Mouse (Mus musculus) spleen, postnatal 10 days (tissue): ENCODE data around the gene Casp14.
A peak's percentile ranks its signal among the peaks of the same experiment; 100 is the strongest.

ENCODE experiments used
- DNase-seq, 2 experiments: peaks; one replicate each; pipeline ENCODE4 v3.0.0; 2021 to 2022; ENCODE audit warnings: low spot score in 2 of 2

The Casp14 gene

DNA sequence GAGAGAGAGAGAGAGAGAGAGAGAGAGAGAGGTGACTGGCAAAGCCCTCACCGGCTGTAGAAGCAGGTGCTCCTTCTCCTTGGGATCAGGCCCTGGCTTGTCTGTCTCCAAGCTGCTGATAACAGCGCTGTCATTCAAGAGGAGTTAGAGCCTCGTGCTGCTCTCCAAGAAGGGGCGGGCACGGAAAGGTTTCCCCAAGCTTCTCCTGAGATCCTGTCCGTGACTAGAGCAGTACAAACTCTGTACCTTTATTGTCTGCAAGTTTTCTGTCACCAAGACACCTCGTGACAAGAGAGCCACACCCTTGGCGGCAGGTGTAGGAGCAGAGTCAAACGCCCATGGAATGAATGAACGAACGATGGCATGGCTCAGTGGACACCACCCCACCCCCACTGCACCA is at the start of gene Casp14:
Gene Casp14, minus strand, starts transcription at position 239 of the 400 bp plus-strand sequence.
- DNase-seq, result no peak

- no peak for DNase-seq
Measured at GRCm38 (mm10) chr10:78765570-78765969, 47.5 kb upstream of the Casp14 start.

- DNase-seq, result peak; percentile 18 to 53
Measured at GRCm38 (mm10) chr10:78756021-78756420, 37.9 kb upstream of the Casp14 start.

GRCm38 (mm10) chr10:78752452-78753191 is 34.5 kb upstream of the Casp14 start, which contains the start of gene Ccdc105:
TSS of gene Ccdc105 (minus strand) at chr10:78753065.
- no peak for DNase-seq

- DNase-seq, result no peak
Measured at GRCm38 (mm10) chr10:78748946-78749345, 30.9 kb upstream of the Casp14 start.

DNA sequence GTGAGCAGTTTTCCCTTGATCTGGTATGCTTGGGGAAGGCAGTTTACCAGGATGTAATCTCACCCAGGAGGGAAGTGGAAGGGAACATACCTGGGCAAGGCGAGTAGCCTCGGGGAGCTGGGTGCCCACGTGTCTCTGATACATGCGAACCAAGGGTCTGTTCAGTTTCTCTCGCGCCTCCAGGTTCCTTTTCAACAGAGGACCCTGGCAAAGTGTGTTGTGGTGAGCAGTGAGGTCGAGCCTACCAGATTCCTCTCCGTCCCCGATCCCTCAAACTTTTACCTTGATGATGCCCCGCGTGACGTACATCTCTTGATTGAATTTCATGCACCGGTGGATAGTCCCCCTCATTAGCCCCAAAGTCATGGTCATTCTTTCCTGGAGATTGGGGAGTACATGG is 30.1 kb upstream of the Casp14 start:
- no peak for DNase-seq

DNA sequence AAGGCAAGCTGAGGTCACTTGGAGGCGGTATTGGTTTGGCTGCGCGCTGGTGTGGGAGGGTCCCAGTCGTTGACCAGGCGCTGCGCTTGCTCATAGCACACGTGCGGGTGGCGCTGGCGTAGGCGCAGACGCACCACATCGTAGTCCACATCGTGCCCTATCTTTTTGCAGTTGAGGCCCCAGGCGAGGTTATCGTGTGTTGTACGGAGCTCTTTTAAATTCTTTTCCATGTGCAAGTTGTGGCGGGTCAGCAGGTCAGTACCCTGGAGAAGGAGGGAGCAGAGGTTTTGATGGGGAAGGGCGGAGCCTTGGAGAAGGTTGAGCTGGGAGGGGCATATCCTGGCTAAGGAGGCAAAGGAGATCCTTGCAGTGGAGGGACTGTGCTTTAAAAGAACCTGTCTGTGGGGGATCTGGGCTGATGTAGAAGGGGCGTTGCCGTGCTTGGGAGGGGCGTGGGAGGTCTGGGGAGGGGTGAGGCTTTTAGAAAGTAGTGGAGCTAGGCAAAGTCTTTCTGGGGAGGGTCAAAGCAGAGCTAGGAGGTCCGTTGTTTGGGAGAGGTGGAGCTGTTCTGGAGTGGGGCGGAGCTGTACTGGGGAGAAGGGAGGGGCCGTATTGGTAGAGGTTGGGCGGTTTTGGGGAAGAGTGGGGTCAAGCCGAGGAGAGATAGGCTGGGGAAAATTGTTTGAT is 29.1 kb upstream of the Casp14 start:
- no peak for DNase-seq

GRCm38 (mm10) chr10:78745453-78746232 is 27.5 kb upstream of the Casp14 start:
- DNase-seq, result no peak

GRCm38 (mm10) chr10:78743721-78744120 is 25.6 kb upstream of the Casp14 start:
- no peak for DNase-seq

GRCm38 (mm10) chr10:78739821-78740220 is 21.7 kb upstream of the Casp14 start:
- DNase-seq, result no peak

GRCm38 (mm10) chr10:78727876-78728275 is 9.8 kb upstream of the Casp14 start:
- DNase-seq, result no peak

DNA sequence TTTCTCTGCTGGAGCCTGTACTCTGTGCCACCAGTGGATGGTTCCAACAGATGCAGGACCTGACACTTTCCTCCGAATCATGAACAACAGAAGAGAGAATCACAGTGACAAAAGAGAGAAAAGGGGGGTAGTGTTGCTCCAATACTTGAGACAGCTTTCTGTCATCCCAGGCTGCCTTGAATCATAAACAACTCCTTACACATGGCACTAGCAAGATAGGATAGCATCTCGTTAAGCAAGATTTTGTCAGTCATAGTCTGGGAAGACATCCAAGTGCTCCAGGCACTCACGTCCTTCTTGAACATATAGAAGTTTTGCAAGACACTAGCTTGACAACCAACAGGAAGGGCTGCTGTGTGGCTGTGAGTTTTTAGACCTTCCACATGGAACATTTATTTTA is 8.9 kb upstream of the Casp14 start:
- no peak for DNase-seq

DNA sequence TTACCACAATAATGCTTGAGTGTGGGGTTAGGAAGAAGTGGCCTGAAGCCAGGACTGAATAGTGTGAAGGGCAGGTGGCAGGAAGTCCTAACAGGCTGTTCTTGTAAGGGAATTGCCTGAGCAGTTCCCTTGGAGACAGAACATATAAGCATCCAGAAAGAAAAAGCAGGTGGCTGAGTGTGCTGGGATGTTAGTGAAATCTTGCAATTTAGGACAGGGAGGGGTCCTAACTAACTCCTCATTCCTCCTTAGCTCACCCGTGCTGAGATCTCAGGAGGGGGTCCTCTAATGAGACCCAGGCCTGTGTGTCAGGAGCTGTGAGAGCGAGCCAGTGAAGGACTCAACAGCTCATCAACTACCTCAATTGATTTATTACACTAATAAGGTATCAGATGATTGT is 5.3 kb upstream of the Casp14 start:
- no peak for DNase-seq

GRCm38 (mm10) chr10:78722654-78723053 is 4.6 kb upstream of the Casp14 start:
- DNase-seq, result no peak

DNA sequence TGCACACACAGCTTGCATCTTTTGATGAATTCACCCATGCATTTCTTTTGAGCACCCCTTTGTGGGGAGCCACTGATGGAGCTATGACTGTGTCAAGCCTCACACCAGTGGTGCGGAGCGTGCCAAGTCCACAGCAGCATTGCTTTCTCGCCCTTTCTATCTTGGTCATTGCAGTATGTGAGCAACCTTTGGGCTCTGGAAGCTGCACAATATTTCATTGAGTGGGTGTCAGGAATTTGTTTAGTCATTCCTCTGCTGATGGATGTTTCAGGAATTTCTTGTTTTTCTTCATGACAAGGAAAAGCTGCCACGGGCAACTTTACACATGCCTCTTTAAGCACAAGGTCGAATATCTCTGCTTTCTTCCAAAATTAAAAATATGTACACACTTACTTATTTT is 3.9 kb upstream of the Casp14 start:
- no peak for DNase-seq

- no peak for DNase-seq
Measured at GRCm38 (mm10) chr10:78716231-78716630, 1.9 kb downstream of the Casp14 start.

GRCm38 (mm10) chr10:78715156-78715555 is 2.9 kb downstream of the Casp14 start:
- DNase-seq, result no peak

- no peak for DNase-seq
Measured at GRCm38 (mm10) chr10:78714129-78714528, 4.0 kb downstream of the Casp14 start.

DNA sequence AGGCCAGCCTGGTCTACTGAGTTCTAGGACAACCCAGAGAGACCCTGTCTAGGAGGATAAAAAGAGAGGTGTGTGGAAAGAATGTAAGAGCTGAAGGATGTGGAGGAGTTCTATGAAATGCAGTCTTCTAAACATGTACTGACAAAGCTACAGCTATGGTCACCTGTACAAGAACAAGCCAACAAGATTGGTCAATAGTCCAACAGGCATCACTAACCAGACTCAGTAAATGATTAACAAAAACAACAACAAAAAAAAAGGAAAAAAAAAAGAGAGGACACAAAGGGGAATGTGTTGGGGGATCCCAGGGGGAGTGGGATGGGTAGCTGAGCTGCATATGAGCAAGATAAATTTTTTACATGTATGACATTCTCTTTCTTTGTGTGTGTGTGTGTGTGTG is 7.4 kb downstream of the Casp14 start:
- DNase-seq, result no peak

DNA sequence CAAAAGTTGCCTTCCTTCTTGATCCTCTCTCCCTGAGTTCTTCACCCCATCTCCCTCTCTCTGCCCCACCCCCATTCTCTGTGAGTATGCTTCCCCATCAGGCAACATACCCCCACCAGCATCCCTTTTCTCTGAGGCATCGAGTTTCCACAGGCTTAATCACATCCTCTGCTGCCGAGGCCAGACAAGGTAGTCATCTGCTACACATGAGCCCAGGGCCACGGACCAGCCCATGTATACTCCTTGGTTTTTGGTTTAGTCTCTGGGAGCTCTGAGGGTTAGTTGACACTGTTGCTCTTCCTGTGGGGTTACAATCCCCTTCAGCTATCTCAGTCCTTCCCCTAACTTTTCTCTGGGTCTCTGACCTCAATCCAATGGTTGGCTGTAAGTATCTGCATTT is 17.2 kb downstream of the Casp14 start:
- DNase-seq, result no peak

GRCm38 (mm10) chr10:78689973-78690372 is 28.1 kb downstream of the Casp14 start:
- DNase-seq, result no peak

- DNase-seq, result no peak
Measured at GRCm38 (mm10) chr10:78686995-78687577, 31.0 kb downstream of the Casp14 start.
